Mouse (Mus musculus) liver, embryonic 11.5 days (tissue): Measurements from ENCODE around the gene Sept1. TPM values are rescaled to one million over a fixed set of nuclear protein-coding genes. Genes with fewer than 3 reads are reported as not detected.

ENCODE experiments used
- ATAC-seq: fragments of 200-750 bp; cut with Nextera tagmentation; replicated peaks from 2 replicates; pipeline ENCODE4 v1.8.0; 2017; ENCODE audit warnings: moderate number of reproducible peaks, mild to moderate bottlenecking, moderate TSS enrichment, moderate library complexity; ENCODE audit not compliant: low FRiP score
- DNase-seq: peaks from one replicate; pipeline ENCODE4 v3.0.0-alpha.2; 2017; ENCODE audit warnings: low spot score
- H3K27ac ChIP-seq: fragments of 300-500 bp; sonication (generic); 2 replicates; pipeline ENCODE4 v1.5.1; 2014; ENCODE audit warnings: mild to moderate bottlenecking, low read depth, low read length, control low read depth
- H3K27me3 ChIP-seq: fragments of 300-500 bp; sonication (generic); replicated peaks from 2 replicates; pipeline ENCODE4 v1.6.1; 2014; ENCODE audit warnings: low read length, mixed read lengths; ENCODE audit not compliant: control insufficient read depth, insufficient read depth
- H3K36me3 ChIP-seq: fragments of 300-500 bp; sonication (generic); 2 replicates; pipeline ENCODE4 v1.6.1; 2014; ENCODE audit warnings: mild to moderate bottlenecking, low read length, moderate library complexity, mixed read lengths; ENCODE audit not compliant: control insufficient read depth, insufficient read depth
- H3K4me1 ChIP-seq: fragments of 300-500 bp; sonication (generic); replicated peaks from 2 replicates; pipeline ENCODE4 v1.6.1; 2014; ENCODE audit warnings: low read length, mixed read lengths; ENCODE audit not compliant: control insufficient read depth, insufficient read depth
- H3K4me2 ChIP-seq: fragments of 300-500 bp; sonication (generic); 2 replicates; pipeline ENCODE4 v1.6.1; 2014; ENCODE audit warnings: mild to moderate bottlenecking, control low read depth, moderate library complexity
- H3K4me3 ChIP-seq: fragments of 300-500 bp; sonication (generic); 2 replicates; pipeline ENCODE4 v1.5.1; 2014; ENCODE audit warnings: low read depth, low read length, control low read depth
- H3K9ac ChIP-seq: fragments of 300-500 bp; sonication (generic); 2 replicates; pipeline ENCODE4 v1.6.1; 2014; ENCODE audit warnings: low read depth, low read length, control low read depth
- H3K9me3 ChIP-seq: fragments of 300-500 bp; sonication (generic); 2 replicates; pipeline ENCODE4 v1.6.1; 2016; ENCODE audit warnings: low read length, inconsistent platforms, mixed read lengths; ENCODE audit not compliant: control insufficient read depth
- WGBS: fragments of 180-500 bp; shearing (Covaris S2); extraction: QIAGEN DNeasy Blood & Tissue Kit; methylation state at CpG from one replicate; pipeline ENCODE4 v1.1.7; 2014; 5-methylcytosine and 5-hydroxymethylcytosine counted together
- polyA plus RNA-seq: library from polyadenylated mRNA; unstranded; fragments of >200 nt; fragmentation: Nextera tagmentation; extraction: Ambion mirVana; gene quantifications from 2 replicates; pipeline ENCODE4 v1.2.1, GENCODE M21; 2014

Sept1 gene
- polyA plus RNA-seq, 1 experiment from 2014 or later: 17.5 TPM

GRCm38 (mm10) chr7:127272566-127272965 is 39.6 kb upstream of the Sept1 start:
- Histone ChIP-seq H3K27me3 (no peaks in the 10 kb centered on the region), H3K9ac (peak overlapping the region; percentile 99), H3K4me2 (peak overlapping the region; percentile 85), H3K4me1 (peaks cover 33% of the 10 kb centered on the region), H3K27ac (no peak overlapping the region), H3K9me3 (no peaks in the 10 kb centered on the region), H3K36me3 (peaks cover 21% of the 10 kb centered on the region), H3K4me3 (peak overlapping the region; percentile 99)
- WGBS: 94% methylated on average over 15 of the region's 15 CpGs
- ATAC-seq: no peak
- no peak for DNase-seq

GRCm38 (mm10) chr7:127271093-127271492 is 38.2 kb upstream of the Sept1 start:
- Histone ChIP-seq H3K9me3 (no peaks in the 10 kb centered on the region), H3K4me3 (no peak overlapping the region), H3K4me2 (peak overlapping the region; percentile 85), H3K27ac (peak overlapping the region; percentile 28; the same call in 1 of the 2 replicates), H3K36me3 (peaks cover 21% of the 10 kb centered on the region), H3K27me3 (no peaks in the 10 kb centered on the region), H3K4me1 (peaks cover 31% of the 10 kb centered on the region), H3K9ac (no peak overlapping the region)
- no peak for DNase-seq
- ATAC-seq: no peak
- WGBS: 91% methylated on average over 4 of the region's 4 CpGs

GRCm38 (mm10) chr7:127270666-127271065 is 37.7 kb upstream of the Sept1 start:
- Histone ChIP-seq H3K4me2 (peak overlapping the region; percentile 85), H3K27me3 (no peaks in the 10 kb centered on the region), H3K4me3 (no peak overlapping the region), H3K27ac (peak overlapping the region; percentile 28; the same call in 1 of the 2 replicates), H3K9ac (no peak overlapping the region), H3K4me1 (peaks cover 31% of the 10 kb centered on the region), H3K9me3 (no peaks in the 10 kb centered on the region), H3K36me3 (peaks cover 21% of the 10 kb centered on the region)
- 72% methylated on average over 5 of the region's 5 CpGs for WGBS
- ATAC-seq (no peak), DNase-seq (no peak)

DNA sequence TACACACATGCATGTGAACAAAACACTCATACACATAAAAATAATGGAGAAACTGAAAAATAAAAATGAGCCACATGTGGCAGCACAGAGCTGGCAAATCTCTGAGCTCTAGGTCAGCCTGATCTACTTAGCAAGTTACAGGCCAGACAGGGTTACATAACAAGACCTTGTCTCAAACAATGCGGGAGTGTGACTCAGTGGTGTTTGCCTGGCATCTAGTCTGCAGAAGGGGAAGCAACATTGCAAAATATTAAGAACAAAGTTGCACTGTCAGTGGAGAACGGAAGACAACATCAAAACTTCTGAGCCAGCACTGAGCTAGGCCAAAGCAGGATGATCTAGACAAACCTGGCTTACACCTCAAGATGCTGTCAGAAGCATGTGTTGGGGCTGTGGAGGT is 37.3 kb upstream of the Sept1 start:
- Histone ChIP-seq H3K9ac (no peak overlapping the region), H3K4me3 (no peak overlapping the region), H3K27me3 (no peaks in the 10 kb centered on the region), H3K4me1 (peaks cover 31% of the 10 kb centered on the region), H3K4me2 (no peak overlapping the region), H3K36me3 (peaks cover 21% of the 10 kb centered on the region), H3K9me3 (no peaks in the 10 kb centered on the region), H3K27ac (no peak overlapping the region)
- ATAC-seq (no peak), DNase-seq (no peak)
- WGBS: 68% methylated on average over 2 of the region's 2 CpGs

DNA sequence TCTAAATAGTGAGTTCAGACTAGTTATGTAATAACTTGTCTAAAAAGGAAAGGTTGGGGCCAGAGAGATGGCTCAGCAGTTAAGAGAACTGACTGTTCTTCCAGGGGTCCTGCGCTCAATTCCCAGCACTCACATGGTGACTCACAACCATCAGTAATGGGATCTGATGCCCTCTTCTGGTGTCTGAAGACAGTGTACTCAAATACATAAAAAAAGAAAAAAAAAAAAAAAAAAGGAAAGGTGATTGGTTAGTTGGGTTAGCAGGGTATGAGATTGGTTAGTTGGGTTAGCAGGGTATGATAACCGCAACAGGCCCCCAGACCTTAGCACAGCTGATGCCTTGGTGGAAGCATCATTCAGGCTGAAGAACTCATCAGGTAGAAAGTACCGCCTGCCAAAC is 30.6 kb upstream of the Sept1 start:
- 95% methylated on average over 3 of the region's 3 CpGs for WGBS
- H3K36me3 ChIP-seq: no peaks in the 10 kb centered on the region
- no peaks in the 10 kb centered on the region for H3K27me3 ChIP-seq
- no peak overlapping the region for H3K4me3 ChIP-seq
- H3K4me1 ChIP-seq: peaks cover 22% of the 10 kb centered on the region
- no peak for ATAC-seq
- H3K9me3 ChIP-seq: no peaks in the 10 kb centered on the region; the same call in 1 of the 2 replicates
- no peak for DNase-seq
- H3K4me2 ChIP-seq: no peak overlapping the region
- no peak overlapping the region for H3K27ac ChIP-seq
- H3K9ac ChIP-seq: no peak overlapping the region

DNA sequence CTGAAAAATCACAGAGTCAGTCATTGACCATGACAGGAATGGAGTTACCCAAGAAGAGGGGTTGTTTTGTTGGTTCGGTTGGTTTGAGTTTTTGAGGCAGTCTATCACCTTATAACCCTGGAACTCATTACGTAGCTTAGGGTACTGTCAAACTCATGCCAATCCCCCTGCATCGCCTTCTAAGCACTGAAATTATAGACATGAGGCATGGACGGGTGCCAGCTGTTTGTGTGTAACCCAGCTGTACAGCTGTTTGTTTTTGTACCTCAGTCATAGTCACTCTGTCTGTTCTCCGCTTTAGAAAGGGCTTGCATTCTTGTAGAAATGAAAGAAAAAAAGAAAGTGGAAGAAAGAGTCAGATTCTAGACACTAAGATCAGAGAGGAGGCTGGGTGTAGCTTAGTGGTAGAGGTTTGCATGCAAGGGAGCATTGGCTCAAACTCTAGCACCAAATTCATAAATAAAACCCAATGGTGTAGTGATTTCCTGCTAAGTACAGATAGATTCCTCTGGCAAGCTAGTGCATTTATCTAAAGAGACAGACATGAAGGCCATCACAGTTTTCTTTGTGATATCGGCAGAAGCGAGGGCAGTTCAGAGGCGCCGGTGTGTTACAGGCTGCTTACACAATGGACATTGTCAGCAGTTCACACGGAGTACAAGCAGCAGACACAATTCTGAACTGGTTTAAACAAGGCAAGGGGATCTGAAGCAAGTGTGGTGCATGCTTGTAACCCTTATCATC is 29.5 kb upstream of the Sept1 start:
- Histone ChIP-seq H3K27ac (0 out of 2 replicates have a peak overlapping the region, but pooled peaks have one; percentile 14), H3K4me1 (peaks cover 23% of the 10 kb centered on the region)

GRCm38 (mm10) chr7:127260309-127261111 is 27.6 kb upstream of the Sept1 start, which contains the start of gene Dctpp1:
Gene Dctpp1 (minus strand): TSS chr7:127260709.
- Histone ChIP-seq H3K9me3 (no peaks in the 10 kb centered on the region; the same call in 1 of the 2 replicates), H3K4me2 (peak within 1 kb of the TSS; percentile 82), H3K4me1 (peaks cover 32% of the 10 kb centered on the region), H3K36me3 (peaks cover 13% of the 10 kb centered on the region), H3K27ac (peak within 1 kb of the TSS; percentile 54; the same call in 1 of the 2 replicates), H3K27me3 (no peaks in the 10 kb centered on the region), H3K9ac (peak within 1 kb of the TSS; percentile 76), H3K4me3 (peak within 1 kb of the TSS; percentile 74)
- WGBS: under 1% methylated on average over 50 of the region's 50 CpGs
- DNase-seq (peak; percentile 95), ATAC-seq (peak; percentile 94)

More for the DNA sequence above, 29.5 kb upstream of the Sept1 start:
- Histone ChIP-seq H3K36me3 (peaks cover 4% of the 10 kb centered on the region; the same call in 1 of the 2 replicates), H3K9me3 (no peaks in the 10 kb centered on the region; the same call in 1 of the 2 replicates), H3K4me2 (no peak overlapping the region), H3K4me3 (no peak overlapping the region), H3K9ac (no peak overlapping the region), H3K27me3 (no peaks in the 10 kb centered on the region)
- WGBS: 65% methylated on average over 10 of the region's 10 CpGs
- DNase-seq: no peak
- ATAC-seq: 0 out of 2 replicates have a peak, but pooled peaks have one; percentile 27

GRCm38 (mm10) chr7:127259186-127259905 is 26.4 kb upstream of the Sept1 start:
- no peaks in the 10 kb centered on the region; the same call in 1 of the 2 replicates for H3K9me3 ChIP-seq
- peak overlapping the region; percentile 82 for H3K4me2 ChIP-seq
- H3K27me3 ChIP-seq: no peaks in the 10 kb centered on the region
- ATAC-seq (no peak), DNase-seq (no peak)
- WGBS: 68% methylated on average over 8 of the region's 8 CpGs
- H3K4me3 ChIP-seq: peak overlapping the region; percentile 74
- H3K27ac ChIP-seq: no peak overlapping the region
- H3K4me1 ChIP-seq: peaks cover 42% of the 10 kb centered on the region
- H3K9ac ChIP-seq: peak overlapping the region; percentile 76
- peaks cover 13% of the 10 kb centered on the region for H3K36me3 ChIP-seq
